Mouse (Mus musculus) hindbrain, embryonic 12.5 days (tissue): ENCODE data around the gene Tnni1. TPM values are rescaled to one million over a fixed set of nuclear protein-coding genes. Genes with fewer than 3 reads are reported as not detected.

Experiments used
- ATAC-seq: fragments of 200-750 bp; cut with Nextera tagmentation; 2 replicates; pipeline ENCODE4 v1.8.0; 2017; ENCODE audit warnings: moderate TSS enrichment; ENCODE audit not compliant: low FRiP score
- H3K27ac ChIP-seq: fragments of 300-500 bp; sonication (generic); 2 replicates; pipeline ENCODE4 v1.5.1; 2016; ENCODE audit warnings: mild to moderate bottlenecking
- H3K27me3 ChIP-seq: fragments of 300-500 bp; sonication (generic); 2 replicates; pipeline ENCODE4 v1.6.1; 2016; ENCODE audit warnings: mild to moderate bottlenecking
- H3K36me3 ChIP-seq: fragments of 300-500 bp; sonication (generic); 2 replicates; pipeline ENCODE4 v1.6.1; 2016; ENCODE audit warnings: mild to moderate bottlenecking
- H3K4me1 ChIP-seq: fragments of 300-500 bp; sonication (generic); 2 replicates; pipeline ENCODE4 v1.6.1; 2016
- H3K4me2 ChIP-seq: fragments of 300-500 bp; sonication (generic); replicated peaks from 2 replicates; pipeline ENCODE4 v1.6.1; 2016; ENCODE audit warnings: mild to moderate bottlenecking
- H3K4me3 ChIP-seq: fragments of 300-500 bp; sonication (generic); 2 replicates; pipeline ENCODE4 v1.5.1; 2016; ENCODE audit warnings: mild to moderate bottlenecking
- H3K9ac ChIP-seq: fragments of 300-500 bp; sonication (generic); 2 replicates; pipeline ENCODE4 v1.6.1; 2016; ENCODE audit warnings: mild to moderate bottlenecking, moderate library complexity
- H3K9me3 ChIP-seq: fragments of 300-500 bp; sonication (generic); replicated peaks from 2 replicates; pipeline ENCODE4 v1.6.1; 2016; ENCODE audit warnings: mild to moderate bottlenecking
- WGBS: fragments of 180-500 bp; shearing (Covaris S2); methylation state at CpG from one replicate; pipeline ENCODE4 v1.1.7; 2016; 5-methylcytosine and 5-hydroxymethylcytosine counted together
- polyA plus RNA-seq: library from polyadenylated mRNA; unstranded; fragments of >200 nt; fragmentation: Nextera tagmentation; extraction: Ambion mirVana; gene quantifications from 2 replicates; pipeline ENCODE4 v1.2.1, GENCODE M21; 2016

Gene Tnni1
- polyA plus RNA-seq, 1 experiment from 2014 or later: 9.5 TPM

- Histone ChIP-seq H3K9ac (no peak overlapping the region), H3K27ac (no peak overlapping the region), H3K4me2 (no peak overlapping the region), H3K27me3 (peaks cover 36% of the 10 kb centered on the region), H3K4me3 (no peak overlapping the region), H3K4me1 (peaks cover 8% of the 10 kb centered on the region), H3K9me3 (no peaks in the 10 kb centered on the region), H3K36me3 (no peaks in the 10 kb centered on the region)
- 75% methylated on average over 5 of the region's 5 CpGs for WGBS
- ATAC-seq: no peak
Measured at GRCm38 (mm10) chr1:135813687-135814395, 34.6 kb downstream of the Tnni1 start.

GRCm38 (mm10) chr1:135814531-135814930 lies 35.3 kb downstream of the Tnni1 start:
- H3K27ac ChIP-seq: no peak overlapping the region
- peaks cover 11% of the 10 kb centered on the region for H3K4me1 ChIP-seq
- H3K9ac ChIP-seq: no peak overlapping the region
- H3K9me3 ChIP-seq: no peaks in the 10 kb centered on the region
- 86% methylated on average over 5 of the region's 5 CpGs for WGBS
- peaks cover 43% of the 10 kb centered on the region for H3K27me3 ChIP-seq
- H3K4me3 ChIP-seq: no peak overlapping the region
- H3K4me2 ChIP-seq: no peak overlapping the region
- no peak for ATAC-seq
- H3K36me3 ChIP-seq: no peaks in the 10 kb centered on the region

DNA sequence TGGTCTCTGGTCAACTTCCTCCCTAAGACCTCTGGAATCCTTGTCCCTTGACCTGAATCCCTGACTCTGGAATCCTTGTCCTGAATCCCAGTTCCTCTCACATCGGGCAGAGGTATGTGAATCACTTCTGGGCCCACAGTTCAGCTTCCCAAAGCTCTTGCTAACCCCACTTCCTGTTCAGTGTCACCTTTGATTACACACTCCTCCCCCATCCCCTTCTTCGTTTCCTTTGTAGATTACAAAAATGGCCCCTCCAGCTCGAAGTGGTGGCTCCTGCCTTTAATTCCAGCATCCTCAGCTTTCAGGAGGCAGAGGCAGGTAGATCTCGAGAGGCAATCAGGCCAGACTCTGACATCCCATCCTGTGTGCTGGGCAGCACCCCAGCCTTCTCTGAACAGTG lies 38.4 kb downstream of the Tnni1 start:
- Histone ChIP-seq H3K9me3 (no peaks in the 10 kb centered on the region), H3K36me3 (no peaks in the 10 kb centered on the region), H3K4me3 (no peak overlapping the region), H3K27me3 (peaks cover 67% of the 10 kb centered on the region), H3K4me2 (no peak overlapping the region), H3K4me1 (peaks cover 11% of the 10 kb centered on the region), H3K27ac (no peak overlapping the region), H3K9ac (no peak overlapping the region)
- WGBS: 66% methylated on average over 4 of the region's 4 CpGs
- no peak for ATAC-seq

GRCm38 (mm10) chr1:135818481-135819086 lies 39.4 kb downstream of the Tnni1 start, which contains the start of gene Lad1:
Gene Lad1 (plus strand): TSS chr1:135818598.
- peak within 1 kb of the TSS; percentile 60 for H3K4me3 ChIP-seq
- H3K9ac ChIP-seq: peak within 1 kb of the TSS; percentile 69
- peaks cover 67% of the 10 kb centered on the region for H3K27me3 ChIP-seq
- peaks cover 11% of the 10 kb centered on the region for H3K4me1 ChIP-seq
- H3K9me3 ChIP-seq: no peaks in the 10 kb centered on the region
- ATAC-seq: peak; percentile 44
- H3K4me2 ChIP-seq: peak within 1 kb of the TSS; percentile 99
- H3K36me3 ChIP-seq: no peaks in the 10 kb centered on the region
- under 1% methylated on average over 62 of the region's 63 CpGs for WGBS
- no peak within 1 kb of the TSS for H3K27ac ChIP-seq

- no peak overlapping the region for H3K4me3 ChIP-seq
- no peaks in the 10 kb centered on the region for H3K36me3 ChIP-seq
- no peaks in the 10 kb centered on the region for H3K9me3 ChIP-seq
- no peak overlapping the region for H3K27ac ChIP-seq
- peaks cover 67% of the 10 kb centered on the region for H3K27me3 ChIP-seq
- H3K4me1 ChIP-seq: peaks cover 11% of the 10 kb centered on the region
- WGBS: 80% methylated on average over 10 of the region's 10 CpGs
- no peak overlapping the region for H3K4me2 ChIP-seq
- no peak overlapping the region for H3K9ac ChIP-seq
- ATAC-seq: no peak
Measured at GRCm38 (mm10) chr1:135820071-135820470, 40.8 kb downstream of the Tnni1 start.

GRCm38 (mm10) chr1:135820736-135821364 lies 41.6 kb downstream of the Tnni1 start:
- Histone ChIP-seq H3K4me3 (no peak overlapping the region), H3K36me3 (no peaks in the 10 kb centered on the region), H3K4me2 (no peak overlapping the region), H3K9me3 (no peaks in the 10 kb centered on the region), H3K9ac (no peak overlapping the region), H3K27me3 (peaks cover 63% of the 10 kb centered on the region), H3K4me1 (peaks cover 11% of the 10 kb centered on the region), H3K27ac (no peak overlapping the region)
- WGBS: 69% methylated on average over 16 of the region's 16 CpGs
- ATAC-seq: no peak

DNA sequence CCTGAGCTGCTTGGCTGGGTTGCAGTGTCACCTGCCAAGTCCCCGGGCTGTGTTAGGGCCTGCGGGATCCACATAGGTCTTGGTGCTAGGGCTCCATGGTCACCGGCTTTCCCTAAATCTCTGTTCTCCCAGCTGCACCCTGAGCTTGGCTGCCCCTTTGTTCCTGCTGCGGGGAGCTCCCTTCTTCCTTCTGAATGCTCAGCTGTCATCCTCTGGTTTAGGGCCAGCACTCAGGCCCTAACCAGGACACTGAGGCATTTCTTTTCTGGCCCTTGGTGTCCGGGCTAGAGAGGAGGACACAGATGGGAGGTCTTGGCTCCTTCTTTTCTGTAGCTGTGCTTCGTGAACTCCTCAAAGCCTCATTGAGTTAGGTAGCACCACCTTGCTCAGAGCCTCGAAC lies 42.5 kb downstream of the Tnni1 start:
- H3K4me2 ChIP-seq: no peak overlapping the region
- no peak overlapping the region for H3K4me3 ChIP-seq
- peaks cover 54% of the 10 kb centered on the region for H3K27me3 ChIP-seq
- H3K4me1 ChIP-seq: peaks cover 11% of the 10 kb centered on the region
- WGBS: 75% methylated on average over 7 of the region's 7 CpGs
- H3K9me3 ChIP-seq: no peaks in the 10 kb centered on the region
- H3K27ac ChIP-seq: no peak overlapping the region
- H3K9ac ChIP-seq: no peak overlapping the region
- ATAC-seq: no peak
- no peaks in the 10 kb centered on the region for H3K36me3 ChIP-seq

DNA sequence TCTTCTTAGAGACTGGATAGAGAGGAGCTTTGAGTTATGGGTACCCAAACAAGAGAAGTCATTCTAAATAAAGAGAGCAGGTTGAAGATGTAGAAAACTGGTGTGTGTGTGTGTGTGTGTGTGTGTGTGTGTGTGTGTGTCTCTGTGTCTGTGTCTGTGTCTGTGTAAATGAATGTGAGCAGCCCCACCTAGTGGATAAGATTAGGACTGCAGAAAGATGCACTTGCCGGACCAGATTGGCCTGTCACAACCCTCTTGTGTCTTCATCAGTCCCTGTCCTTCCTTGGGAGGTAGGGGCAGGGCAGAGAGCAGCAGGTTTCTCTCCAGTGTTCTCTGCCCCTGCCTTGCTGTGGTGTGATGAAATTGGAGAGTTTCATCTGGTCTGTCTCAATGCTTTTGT lies 49.7 kb downstream of the Tnni1 start:
- 23% methylated on average over 1 of the region's 1 CpGs for WGBS
- no peaks in the 10 kb centered on the region for H3K36me3 ChIP-seq
- no peaks in the 10 kb centered on the region for H3K4me1 ChIP-seq
- H3K4me3 ChIP-seq: no peak overlapping the region
- H3K4me2 ChIP-seq: no peak overlapping the region
- H3K9ac ChIP-seq: no peak overlapping the region
- H3K9me3 ChIP-seq: no peaks in the 10 kb centered on the region
- H3K27ac ChIP-seq: no peak overlapping the region
- H3K27me3 ChIP-seq: 0 out of 2 replicates have a peak, but pooled peaks cover 3% of the 10 kb centered on the region
- ATAC-seq: no peak

- no peak overlapping the region for H3K4me3 ChIP-seq
- H3K4me2 ChIP-seq: no peak overlapping the region
- H3K36me3 ChIP-seq: no peaks in the 10 kb centered on the region
- H3K9ac ChIP-seq: no peak overlapping the region
- no peak overlapping the region for H3K27ac ChIP-seq
- 71% methylated on average over 6 of the region's 6 CpGs for WGBS
- no peaks in the 10 kb centered on the region for H3K27me3 ChIP-seq
- no peaks in the 10 kb centered on the region for H3K9me3 ChIP-seq
- no peak for ATAC-seq
- H3K4me1 ChIP-seq: peaks cover 3% of the 10 kb centered on the region; the same call in 1 of the 2 replicates
Measured at GRCm38 (mm10) chr1:135834206-135834859, 55.1 kb downstream of the Tnni1 start.

DNA sequence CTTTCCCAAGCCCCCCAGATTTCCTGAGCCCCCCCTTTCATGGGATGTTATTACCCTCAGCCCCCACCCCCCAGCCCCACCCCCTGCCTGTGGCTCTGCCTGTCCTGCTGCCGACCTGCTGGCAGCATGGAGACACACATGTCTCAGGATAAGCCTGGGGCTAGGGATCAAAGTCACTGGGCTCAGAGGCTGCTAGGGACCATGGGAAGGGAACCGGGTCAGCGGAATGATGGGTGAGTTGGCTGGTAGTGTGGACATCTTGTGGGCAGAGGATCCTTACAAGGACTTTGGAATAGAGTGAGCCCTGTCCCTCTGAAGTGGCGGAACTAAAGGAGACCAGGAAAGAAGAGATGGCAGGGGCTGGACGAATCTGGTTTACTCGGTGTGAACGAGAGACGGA lies 55.7 kb downstream of the Tnni1 start:
- H3K4me1 ChIP-seq: peaks cover 3% of the 10 kb centered on the region; the same call in 1 of the 2 replicates
- H3K36me3 ChIP-seq: no peaks in the 10 kb centered on the region
- no peaks in the 10 kb centered on the region for H3K27me3 ChIP-seq
- H3K9me3 ChIP-seq: no peaks in the 10 kb centered on the region
- H3K4me2 ChIP-seq: no peak overlapping the region
- H3K27ac ChIP-seq: no peak overlapping the region
- no peak overlapping the region for H3K9ac ChIP-seq
- H3K4me3 ChIP-seq: no peak overlapping the region
- WGBS: 82% methylated on average over 8 of the region's 8 CpGs
- no peak for ATAC-seq

DNA sequence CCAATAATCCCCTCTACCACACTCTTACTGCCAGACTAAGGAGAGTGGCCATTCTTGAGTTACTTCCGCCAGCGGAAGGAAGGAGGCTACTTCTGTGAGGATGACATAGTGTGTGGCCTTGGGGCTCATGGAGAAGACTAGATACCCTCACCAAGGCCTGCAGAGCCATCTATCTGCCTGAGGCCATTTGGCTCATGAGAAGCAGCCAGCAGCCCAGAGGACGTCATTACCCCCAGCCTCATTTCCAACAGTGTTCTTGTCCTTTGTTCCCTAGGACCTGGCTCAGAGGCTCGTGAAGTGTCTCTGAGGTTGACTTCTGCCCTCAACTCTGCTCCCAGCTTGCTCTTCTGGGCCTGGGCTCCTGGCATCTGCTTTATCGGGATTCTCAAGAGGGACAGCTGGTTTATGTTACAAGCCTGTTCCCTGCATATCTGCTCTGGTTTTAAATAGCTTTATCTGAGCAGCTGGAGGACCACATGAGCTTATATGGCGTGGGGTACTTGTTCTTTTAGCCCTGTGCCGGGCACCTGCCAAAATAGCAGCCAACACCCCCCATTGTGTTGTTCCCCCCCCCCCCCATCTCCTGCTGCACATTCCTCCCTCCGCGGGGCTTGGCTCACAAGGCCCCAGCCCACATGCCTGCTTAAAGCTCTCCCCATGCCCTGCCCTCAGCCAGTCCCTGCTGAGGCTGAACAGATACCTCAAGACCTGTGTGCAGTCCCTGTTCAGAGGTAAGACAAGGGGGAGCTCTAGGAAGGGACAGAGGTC lies 56.7 kb downstream of the Tnni1 start, which contains the start of gene Tnnt2:
TSS of gene Tnnt2 (plus strand) at position 639 of the 768 bp plus-strand sequence.
- H3K9me3 ChIP-seq: no peaks in the 10 kb centered on the region
- no peak within 1 kb of the TSS for H3K27ac ChIP-seq
- H3K9ac ChIP-seq: no peak within 1 kb of the TSS
- 52% methylated on average over 9 of the region's 9 CpGs for WGBS
- no peaks in the 10 kb centered on the region for H3K27me3 ChIP-seq
- H3K4me1 ChIP-seq: peaks cover 3% of the 10 kb centered on the region; the same call in 1 of the 2 replicates
- H3K4me2 ChIP-seq: no peak within 1 kb of the TSS
- no peak for ATAC-seq
- no peaks in the 10 kb centered on the region for H3K36me3 ChIP-seq
- no peak within 1 kb of the TSS for H3K4me3 ChIP-seq
